Mouse (Mus musculus) ES-Bruce4 (cell line): ENCODE results near the gene Dnajc5.

ENCODE experiments used
- CTCF ChIP-seq: IDR thresholded peaks from one replicate; pipeline ENCODE4 v1.8.1; 2011; ENCODE audit warnings: low read depth, low read length
- EP300 ChIP-seq: IDR thresholded peaks from 2 replicates; pipeline ENCODE4 v1.6.1; 2011; ENCODE audit warnings: low read depth, low read length; ENCODE audit not compliant: insufficient read depth
- POLR2A ChIP-seq: IDR thresholded peaks from one replicate; pipeline ENCODE4 v1.8.1; 2011; ENCODE audit warnings: low read length; ENCODE audit not compliant: insufficient read depth

GRCm38 (mm10) chr2:181536410-181536809, 16.1 kb downstream of the Dnajc5 start:
- TF ChIP-seq EP300, result no peak
- TF ChIP-seq POLR2A, result no peak
- TF ChIP-seq CTCF, result no peak
